Mouse (Mus musculus): ENCODE data around the gene Slc51a. TPM values are rescaled to one million over a fixed set of nuclear protein-coding genes. Genes with fewer than 3 reads are reported as not detected.

Gene Slc51a
- polyA plus RNA-seq, 1 experiment from 2014 or later: 0.26 TPM

DNA sequence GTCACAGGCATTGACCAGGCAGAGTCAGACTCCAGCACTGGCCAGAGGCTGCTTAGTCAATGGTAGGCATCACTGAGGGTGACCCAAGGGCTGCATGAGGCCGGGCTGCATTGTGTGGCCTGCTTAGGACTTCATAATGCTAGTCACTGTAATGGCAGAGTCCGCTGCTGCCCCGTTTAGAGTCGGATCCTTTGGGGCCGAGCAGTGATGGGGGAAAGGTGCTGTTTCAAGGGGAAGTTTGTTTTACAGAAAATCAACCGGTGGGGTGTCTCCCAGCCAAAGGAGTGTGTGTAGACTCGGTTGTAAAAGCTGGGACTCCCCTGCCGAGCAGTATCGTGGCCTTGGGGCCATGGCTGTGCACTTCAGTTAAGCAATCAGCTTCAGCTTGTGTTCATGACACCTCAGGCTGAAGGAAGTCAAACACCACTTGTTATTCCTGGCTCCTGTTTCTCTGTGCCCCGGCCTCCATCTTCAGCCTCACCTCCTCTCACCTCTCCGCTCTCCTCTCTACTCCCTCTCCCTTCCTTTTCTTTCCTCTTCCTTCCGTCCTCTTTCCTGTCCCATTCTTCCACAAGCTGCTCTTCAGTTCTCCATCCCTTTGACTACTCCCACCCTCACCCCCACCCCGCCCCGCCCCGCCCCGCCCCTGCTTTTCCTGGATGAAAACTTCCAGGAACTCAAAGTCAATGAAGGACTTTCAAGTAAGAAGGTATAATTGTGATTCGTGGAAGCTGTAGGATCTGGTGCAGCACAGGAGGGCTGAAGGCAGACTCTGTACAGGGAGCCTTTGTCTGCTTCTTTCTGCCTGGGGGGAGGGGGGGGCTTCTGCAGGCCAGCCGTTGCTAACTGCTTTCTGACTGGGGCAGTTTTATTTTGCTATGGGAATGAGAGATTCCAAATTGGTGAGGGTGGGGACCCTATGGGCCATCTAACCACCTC lies 23.0 kb upstream of the Slc51a start:
- Histone ChIP-seq H3K36me3 (ENCODE audit: control insufficient read depth, insufficient read depth, low read length) (no peaks in the 10 kb centered on the region), H3K4me1 (ENCODE audit: control insufficient read depth, insufficient read depth, low read length) (peaks cover 4% of the 10 kb centered on the region), H3K4me3 (ENCODE audit: low read depth, low read length) (no peak overlapping the region), H3K27ac (ENCODE audit: low read depth, low read length) (no peak overlapping the region), H3K9me3 (ENCODE audit: control insufficient read depth, low read length) (no peaks in the 10 kb centered on the region), H3K27me3 (ENCODE audit: control insufficient read depth, insufficient read depth, low read length) (no peaks in the 10 kb centered on the region), H3K4me2 (no peak overlapping the region), H3K9ac (ENCODE audit: low read length) (no peak overlapping the region)
- 72% methylated on average over 18 of the region's 18 CpGs for WGBS
- DNase-seq (ENCODE audit: low spot score, missing footprints) (peak; percentile 68), ATAC-seq (ENCODE audit: low FRiP score) (no peak)

DNA sequence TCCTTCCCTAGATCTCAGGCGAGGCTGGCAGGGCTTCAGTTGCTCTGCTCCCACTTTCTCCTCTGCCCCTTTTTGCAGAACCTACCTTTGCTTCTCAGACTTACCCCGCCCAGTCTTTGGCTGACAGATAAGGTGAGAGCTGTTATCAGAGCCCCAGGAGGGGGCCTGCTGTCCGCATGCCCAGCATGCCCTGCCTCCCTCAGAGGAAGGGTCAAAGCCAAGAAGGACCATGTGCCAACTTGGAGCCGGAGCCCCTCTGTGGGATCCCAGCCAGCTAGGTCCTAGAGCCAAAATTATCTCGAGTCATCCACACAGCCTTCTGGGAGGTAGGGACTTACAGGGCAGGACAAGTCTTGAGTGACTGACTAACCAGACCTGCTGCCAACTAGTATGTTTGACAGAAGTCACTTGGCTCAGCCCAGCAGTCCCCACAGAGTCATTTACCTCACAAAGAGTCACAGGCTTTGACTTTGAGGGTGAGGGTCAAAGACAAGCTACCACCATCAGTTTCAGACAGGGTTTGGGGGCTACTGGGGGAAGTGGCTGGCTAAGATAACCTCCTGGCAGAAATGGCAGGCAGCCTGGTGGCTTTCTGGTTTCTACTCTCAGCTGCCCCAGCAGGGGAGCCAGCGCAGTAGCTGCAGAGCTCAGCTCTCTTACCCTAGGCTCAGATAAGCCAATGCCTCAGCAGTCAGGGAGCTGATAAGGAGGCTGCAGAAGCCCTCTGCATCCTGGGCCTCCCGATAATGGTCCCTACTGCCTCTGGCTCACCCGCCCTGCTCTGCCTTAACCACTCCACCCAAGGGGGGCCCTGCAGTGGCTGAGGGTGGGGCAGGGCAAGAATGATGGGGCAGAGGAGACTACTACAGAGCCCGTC lies 21.6 kb upstream of the Slc51a start:
- H3K4me3 ChIP-seq (ENCODE audit: low read depth, low read length): no peak overlapping the region
- peak; percentile 75 for DNase-seq (ENCODE audit: low spot score, missing footprints)
- H3K9ac ChIP-seq (ENCODE audit: low read length): no peak overlapping the region
- WGBS: 55% methylated on average over 9 of the region's 9 CpGs
- H3K9me3 ChIP-seq (ENCODE audit: control insufficient read depth, low read length): no peaks in the 10 kb centered on the region
- H3K36me3 ChIP-seq (ENCODE audit: control insufficient read depth, insufficient read depth, low read length): no peaks in the 10 kb centered on the region
- peak overlapping the region; percentile 17; the same call in 1 of the 2 replicates for H3K27ac ChIP-seq (ENCODE audit: low read depth, low read length)
- no peaks in the 10 kb centered on the region for H3K27me3 ChIP-seq (ENCODE audit: control insufficient read depth, insufficient read depth, low read length)
- ATAC-seq (ENCODE audit: low FRiP score): peak; percentile 56
- H3K4me2 ChIP-seq: no peak overlapping the region
- no peaks in the 10 kb centered on the region for H3K4me1 ChIP-seq (ENCODE audit: control insufficient read depth, insufficient read depth, low read length)

DNA sequence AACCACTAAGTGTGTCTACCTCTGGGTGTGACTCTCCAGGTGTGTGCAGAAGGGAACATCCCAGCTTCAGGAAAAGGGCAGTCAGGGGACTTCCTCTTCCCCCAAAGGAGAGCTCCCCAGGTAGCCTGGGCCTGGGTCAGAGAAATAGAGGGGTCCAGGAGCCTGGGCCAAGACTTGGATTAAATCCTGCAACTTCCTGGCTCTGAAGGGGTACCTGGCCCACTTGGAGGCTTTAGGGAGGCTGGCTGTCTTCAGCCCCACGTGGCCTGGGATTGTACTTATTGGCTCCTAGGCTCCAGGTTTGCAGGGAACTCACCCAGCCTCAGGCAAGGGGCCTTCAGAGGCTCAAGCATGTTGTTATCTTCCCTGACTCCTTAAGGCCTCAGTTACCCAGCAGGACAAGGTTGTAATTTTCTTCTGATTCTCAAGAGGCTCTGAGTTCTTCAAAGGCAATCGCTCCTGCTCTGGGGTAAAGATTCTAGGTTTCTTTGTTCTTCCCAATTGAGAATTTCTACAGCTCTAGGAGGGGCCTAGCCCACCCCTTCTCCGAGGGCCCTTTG lies 20.9 kb upstream of the Slc51a start:
- no peak overlapping the region; the same call in 1 of the 2 replicates for H3K27ac ChIP-seq (ENCODE audit: low read depth, low read length)
- H3K36me3 ChIP-seq (ENCODE audit: control insufficient read depth, insufficient read depth, low read length): no peaks in the 10 kb centered on the region
- H3K4me1 ChIP-seq (ENCODE audit: control insufficient read depth, insufficient read depth, low read length): no peaks in the 10 kb centered on the region
- H3K4me3 ChIP-seq (ENCODE audit: low read depth, low read length): no peak overlapping the region
- H3K27me3 ChIP-seq (ENCODE audit: control insufficient read depth, insufficient read depth, low read length): no peaks in the 10 kb centered on the region
- H3K4me2 ChIP-seq: no peak overlapping the region
- no peak for ATAC-seq (ENCODE audit: low FRiP score)
- H3K9me3 ChIP-seq (ENCODE audit: control insufficient read depth, low read length): no peaks in the 10 kb centered on the region
- DNase-seq (ENCODE audit: low spot score, missing footprints): peak; percentile 77
- WGBS: 47% methylated on average over 3 of the region's 3 CpGs
- no peak overlapping the region for H3K9ac ChIP-seq (ENCODE audit: low read length)

DNA sequence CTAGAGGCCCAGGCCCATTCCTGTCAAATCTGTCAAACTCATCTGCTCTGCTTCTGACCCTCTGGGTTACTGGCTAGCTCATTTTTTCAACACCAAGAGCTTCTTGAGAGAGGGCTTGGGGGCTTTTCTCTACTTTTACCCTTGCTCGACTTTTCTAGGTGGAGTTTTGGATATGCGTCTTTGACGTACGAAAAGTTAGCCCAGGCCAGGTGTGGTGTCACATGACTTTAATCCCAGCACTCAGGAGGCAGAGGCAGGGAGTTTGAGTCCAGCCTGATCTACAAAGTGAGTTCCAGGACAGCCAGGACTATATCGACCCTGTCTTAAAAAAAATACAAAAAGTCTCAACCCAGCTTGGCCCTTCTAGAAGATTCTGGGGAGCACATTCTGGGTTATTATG lies 20.4 kb upstream of the Slc51a start:
- Histone ChIP-seq H3K4me2 (no peak overlapping the region), H3K9ac (ENCODE audit: low read length) (no peak overlapping the region), H3K4me1 (ENCODE audit: control insufficient read depth, insufficient read depth, low read length) (no peaks in the 10 kb centered on the region), H3K27ac (ENCODE audit: low read depth, low read length) (no peak overlapping the region), H3K4me3 (ENCODE audit: low read depth, low read length) (no peak overlapping the region), H3K36me3 (ENCODE audit: control insufficient read depth, insufficient read depth, low read length) (no peaks in the 10 kb centered on the region), H3K9me3 (ENCODE audit: control insufficient read depth, low read length) (no peaks in the 10 kb centered on the region), H3K27me3 (ENCODE audit: control insufficient read depth, insufficient read depth, low read length) (no peaks in the 10 kb centered on the region)
- no peak for ATAC-seq (ENCODE audit: low FRiP score)
- peak; percentile 78 for DNase-seq (ENCODE audit: low spot score, missing footprints)
- 89% methylated on average over 5 of the region's 5 CpGs for WGBS

DNA sequence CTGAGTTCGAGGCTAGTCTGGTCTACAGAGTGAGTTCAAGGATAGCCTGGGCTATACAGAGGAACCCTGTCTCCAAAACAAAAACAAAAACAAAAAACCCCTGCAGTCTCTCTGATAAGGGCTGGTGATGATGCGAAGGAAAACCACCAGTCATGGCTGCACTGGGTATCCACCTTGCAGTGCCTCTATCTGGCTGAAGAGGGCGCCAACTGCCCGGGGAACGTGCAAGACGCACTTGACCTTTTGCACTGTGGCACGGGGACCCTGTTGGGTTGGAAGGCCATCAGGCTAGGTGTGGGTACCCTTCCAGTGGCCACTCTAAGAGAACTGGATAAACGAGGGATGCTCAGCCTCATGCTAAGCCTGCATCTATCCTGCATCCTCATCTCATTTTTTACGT lies 19.7 kb upstream of the Slc51a start:
- H3K4me2 ChIP-seq: no peak overlapping the region
- no peaks in the 10 kb centered on the region for H3K36me3 ChIP-seq (ENCODE audit: control insufficient read depth, insufficient read depth, low read length)
- no peaks in the 10 kb centered on the region for H3K27me3 ChIP-seq (ENCODE audit: control insufficient read depth, insufficient read depth, low read length)
- WGBS: 21% methylated on average over 9 of the region's 9 CpGs
- no peak overlapping the region for H3K9ac ChIP-seq (ENCODE audit: low read length)
- H3K4me3 ChIP-seq (ENCODE audit: low read depth, low read length): no peak overlapping the region
- H3K27ac ChIP-seq (ENCODE audit: low read depth, low read length): no peak overlapping the region
- ATAC-seq (ENCODE audit: low FRiP score) (peak; percentile 60), DNase-seq (ENCODE audit: low spot score, missing footprints) (peak; percentile 95)
- H3K9me3 ChIP-seq (ENCODE audit: control insufficient read depth, low read length): no peaks in the 10 kb centered on the region
- H3K4me1 ChIP-seq (ENCODE audit: control insufficient read depth, insufficient read depth, low read length): no peaks in the 10 kb centered on the region

DNA sequence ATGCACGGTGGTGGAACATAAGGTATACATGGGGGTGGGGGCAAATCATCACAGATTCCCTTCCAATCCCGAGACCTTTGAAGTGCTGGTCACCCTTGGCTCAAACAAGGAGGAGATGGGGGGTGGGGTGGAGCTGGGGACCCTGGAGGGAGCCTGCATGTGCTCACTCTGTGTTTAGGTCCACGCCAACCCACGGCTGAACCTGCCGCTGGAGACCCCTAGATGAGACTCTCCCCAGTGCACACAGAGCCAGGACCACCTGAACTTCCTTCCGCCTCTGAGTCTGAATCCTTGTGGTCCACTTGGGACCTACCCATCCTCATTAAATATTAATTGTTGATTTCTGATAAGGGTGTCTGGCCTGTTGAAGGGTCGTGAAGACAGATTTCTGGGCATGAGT lies 19.2 kb upstream of the Slc51a start:
- H3K4me3 ChIP-seq (ENCODE audit: low read depth, low read length): no peak overlapping the region
- H3K27me3 ChIP-seq (ENCODE audit: control insufficient read depth, insufficient read depth, low read length): no peaks in the 10 kb centered on the region
- DNase-seq (ENCODE audit: low spot score, missing footprints): no peak
- no peak for ATAC-seq (ENCODE audit: low FRiP score)
- H3K4me2 ChIP-seq: no peak overlapping the region
- no peak overlapping the region for H3K9ac ChIP-seq (ENCODE audit: low read length)
- no peak overlapping the region for H3K27ac ChIP-seq (ENCODE audit: low read depth, low read length)
- no peaks in the 10 kb centered on the region for H3K9me3 ChIP-seq (ENCODE audit: control insufficient read depth, low read length)
- 78% methylated on average over 7 of the region's 7 CpGs for WGBS
- H3K4me1 ChIP-seq (ENCODE audit: control insufficient read depth, insufficient read depth, low read length): no peaks in the 10 kb centered on the region
- H3K36me3 ChIP-seq (ENCODE audit: control insufficient read depth, insufficient read depth, low read length): no peaks in the 10 kb centered on the region

DNA sequence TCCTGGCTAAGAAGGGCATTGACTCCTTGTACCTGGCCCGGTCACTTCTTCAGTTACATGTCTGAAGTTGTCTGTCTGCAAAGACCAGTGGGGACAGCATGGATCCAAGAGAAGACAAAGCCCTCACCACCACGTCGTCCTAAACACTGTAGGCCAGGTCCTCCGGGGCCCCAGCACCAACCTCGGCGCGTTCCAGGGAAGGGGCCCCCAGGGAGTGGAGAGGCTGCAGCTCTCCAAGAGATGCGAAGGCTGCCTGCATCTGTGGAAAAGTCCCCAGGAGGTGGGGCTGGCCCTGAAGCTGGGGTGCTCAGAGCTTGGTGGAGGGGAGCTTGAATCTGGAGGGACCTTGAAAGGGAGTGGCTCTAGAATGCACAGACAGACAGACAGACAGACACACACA lies 18.6 kb upstream of the Slc51a start:
- 85% methylated on average over 8 of the region's 8 CpGs for WGBS

DNA sequence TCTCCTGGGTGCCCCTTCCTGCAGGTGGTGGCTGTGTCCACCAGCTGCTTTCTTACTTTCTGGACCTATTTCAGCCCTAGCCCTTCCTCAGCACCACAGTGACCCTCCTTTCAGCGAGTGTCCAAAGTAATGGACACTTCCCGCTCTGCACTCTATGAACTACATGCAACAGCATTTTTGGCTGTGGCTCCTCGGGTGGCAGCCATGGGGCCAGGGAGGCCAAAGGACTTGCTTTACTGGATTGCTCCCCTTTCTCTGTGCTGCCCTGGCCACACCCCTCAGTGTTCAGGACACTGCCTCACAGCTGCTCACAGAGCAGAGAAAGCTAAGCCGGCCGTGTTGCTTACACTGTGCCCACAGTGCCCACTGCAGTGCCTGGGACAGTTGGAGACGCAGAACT lies 16.0 kb upstream of the Slc51a start:
- DNase-seq (ENCODE audit: low spot score, missing footprints) (no peak), ATAC-seq (ENCODE audit: low FRiP score) (no peak)
- H3K4me1 ChIP-seq (ENCODE audit: control insufficient read depth, insufficient read depth, low read length): no peaks in the 10 kb centered on the region
- no peaks in the 10 kb centered on the region for H3K9me3 ChIP-seq (ENCODE audit: control insufficient read depth, low read length)
- H3K27me3 ChIP-seq (ENCODE audit: control insufficient read depth, insufficient read depth, low read length): no peaks in the 10 kb centered on the region
- H3K36me3 ChIP-seq (ENCODE audit: control insufficient read depth, insufficient read depth, low read length): no peaks in the 10 kb centered on the region
- no peak overlapping the region for H3K27ac ChIP-seq (ENCODE audit: low read depth, low read length)
- H3K4me3 ChIP-seq (ENCODE audit: low read depth, low read length): no peak overlapping the region
- no peak overlapping the region for H3K4me2 ChIP-seq
- WGBS: 74% methylated on average over 6 of the region's 6 CpGs
- H3K9ac ChIP-seq (ENCODE audit: low read length): no peak overlapping the region

More for the DNA sequence above, 18.6 kb upstream of the Slc51a start:
- Histone ChIP-seq H3K9ac (ENCODE audit: low read length) (no peak overlapping the region), H3K4me2 (no peak overlapping the region), H3K36me3 (ENCODE audit: control insufficient read depth, insufficient read depth, low read length) (no peaks in the 10 kb centered on the region), H3K27me3 (ENCODE audit: control insufficient read depth, insufficient read depth, low read length) (no peaks in the 10 kb centered on the region), H3K27ac (ENCODE audit: low read depth, low read length) (no peak overlapping the region), H3K9me3 (ENCODE audit: control insufficient read depth, low read length) (no peaks in the 10 kb centered on the region), H3K4me1 (ENCODE audit: control insufficient read depth, insufficient read depth, low read length) (no peaks in the 10 kb centered on the region), H3K4me3 (ENCODE audit: low read depth, low read length) (no peak overlapping the region)
- no peak for ATAC-seq (ENCODE audit: low FRiP score)
- DNase-seq (ENCODE audit: low spot score, missing footprints): no peak
